Mouse (Mus musculus) limb, embryonic 15.5 days (tissue): ENCODE results near the gene Rgs11. TPM values are rescaled to one million over a fixed set of nuclear protein-coding genes. Genes with fewer than 3 reads are reported as not detected.

Experiments
- ATAC-seq: fragments of 200-750 bp; cut with Nextera tagmentation; 2 replicates; pipeline ENCODE4 v1.8.0; 2017; ENCODE audit warnings: low read depth, moderate TSS enrichment; ENCODE audit not compliant: insufficient number of reproducible peaks, low FRiP score, low TSS enrichment
- H3K27ac ChIP-seq: fragments of 300-500 bp; sonication (generic); 2 replicates; pipeline ENCODE4 v1.5.1; 2015; ENCODE audit warnings: moderate library complexity, mild to moderate bottlenecking, inconsistent platforms
- H3K27me3 ChIP-seq: fragments of 300-500 bp; sonication (generic); 2 replicates; pipeline ENCODE4 v1.6.1; 2015; ENCODE audit warnings: inconsistent platforms
- H3K36me3 ChIP-seq: fragments of 300-500 bp; sonication (generic); 2 replicates; pipeline ENCODE4 v1.6.1; 2015; ENCODE audit warnings: inconsistent platforms
- H3K4me1 ChIP-seq: fragments of 300-500 bp; sonication (generic); 2 replicates; pipeline ENCODE4 v1.6.1; 2015; ENCODE audit warnings: inconsistent platforms
- H3K4me2 ChIP-seq: fragments of 300-500 bp; sonication (generic); 2 replicates; pipeline ENCODE4 v1.6.1; 2015; ENCODE audit warnings: mild to moderate bottlenecking, inconsistent platforms
- H3K4me3 ChIP-seq: fragments of 300-500 bp; sonication (generic); 2 replicates; pipeline ENCODE4 v1.5.1; 2015; ENCODE audit warnings: mild to moderate bottlenecking, inconsistent platforms
- H3K9ac ChIP-seq: fragments of 300-500 bp; sonication (generic); 2 replicates; pipeline ENCODE4 v1.6.1; 2015; ENCODE audit warnings: inconsistent platforms
- H3K9me3 ChIP-seq: fragments of 300-500 bp; sonication (generic); 2 replicates; pipeline ENCODE4 v1.6.1; 2016; ENCODE audit warnings: inconsistent platforms
- WGBS: fragments of 180-500 bp; shearing (Covaris S2); methylation state at CpG from one replicate; pipeline ENCODE4 v1.1.7; 2015; 5-methylcytosine and 5-hydroxymethylcytosine counted together
- polyA plus RNA-seq: library from polyadenylated mRNA; unstranded; fragments of >200 nt; fragmentation: Nextera tagmentation; extraction: Ambion mirVana; gene quantifications from 2 replicates; pipeline ENCODE4 v1.2.1, GENCODE M21; 2015

Gene Rgs11
- polyA plus RNA-seq, 1 experiment from 2014 or later, result 9.6 TPM

DNA sequence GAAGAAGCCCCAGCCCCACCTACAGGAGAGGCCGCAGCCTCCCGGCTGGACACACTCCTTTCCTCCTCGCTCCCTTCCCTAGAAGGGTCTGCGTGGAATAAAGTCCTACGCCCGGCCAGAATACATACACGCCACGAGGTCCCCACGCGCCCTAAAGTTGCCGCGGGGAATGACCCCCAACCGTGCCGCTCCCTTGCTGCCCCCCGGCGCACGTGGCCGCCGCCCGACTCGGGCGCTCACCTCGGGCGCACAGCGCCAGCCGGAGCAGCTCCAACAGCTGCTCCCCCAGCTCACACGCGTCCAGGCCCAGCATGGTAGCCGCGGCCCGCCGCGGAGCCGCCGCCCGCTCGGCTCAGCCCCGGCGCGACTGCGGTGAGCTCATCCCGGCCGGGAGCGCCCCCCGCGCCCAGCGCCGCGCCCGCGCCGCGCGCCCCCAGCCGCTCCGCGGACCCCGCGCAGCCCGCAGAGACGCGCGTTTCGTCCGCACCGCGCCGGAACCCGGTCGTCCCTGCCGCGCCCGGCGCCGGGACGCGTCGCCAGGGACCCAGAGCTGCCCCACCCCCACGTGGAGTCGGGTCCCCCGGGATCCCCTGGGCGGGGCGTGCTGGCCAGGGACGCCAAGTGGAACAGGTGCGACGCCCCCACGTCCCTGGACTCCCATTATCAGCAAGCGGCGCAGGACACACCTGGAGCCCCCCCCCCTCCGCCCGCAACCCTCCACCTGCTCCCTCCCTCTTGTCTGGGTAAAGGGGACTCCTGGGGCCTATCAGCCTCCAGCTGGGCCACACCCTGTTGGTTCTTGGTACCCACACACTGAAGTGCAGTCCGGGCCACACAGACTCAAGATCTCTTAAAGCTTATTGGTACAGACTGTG, 1.7 kb upstream of the Rgs11 start:
- ATAC-seq, result no peak
- Histone ChIP-seq H3K9ac (peak overlapping the region; percentile 44; the same call in 1 of the 2 replicates), H3K4me3 (peak overlapping the region; percentile 55), H3K27ac (no peak overlapping the region), H3K9me3 (no peaks in the 10 kb centered on the region), H3K27me3 (peaks cover 70% of the 10 kb centered on the region), H3K4me2 (peak overlapping the region; percentile 99), H3K36me3 (peaks cover 21% of the 10 kb centered on the region), H3K4me1 (peaks cover 34% of the 10 kb centered on the region)
- WGBS, result under 1% methylated on average over 91 of the region's 92 CpGs

- Histone ChIP-seq H3K9ac (no peak overlapping the region), H3K36me3 (peaks cover 11% of the 10 kb centered on the region; the same call in 1 of the 2 replicates), H3K27me3 (peaks cover 75% of the 10 kb centered on the region), H3K4me1 (peaks cover 34% of the 10 kb centered on the region), H3K9me3 (no peaks in the 10 kb centered on the region), H3K4me3 (no peak overlapping the region), H3K4me2 (0 out of 2 replicates have a peak overlapping the region, but pooled peaks have one; percentile 99), H3K27ac (no peak overlapping the region)
- ATAC-seq, result no peak
Observed at GRCm38 (mm10) chr17:26201998-26202397, 753 bp upstream of the Rgs11 start.

DNA sequence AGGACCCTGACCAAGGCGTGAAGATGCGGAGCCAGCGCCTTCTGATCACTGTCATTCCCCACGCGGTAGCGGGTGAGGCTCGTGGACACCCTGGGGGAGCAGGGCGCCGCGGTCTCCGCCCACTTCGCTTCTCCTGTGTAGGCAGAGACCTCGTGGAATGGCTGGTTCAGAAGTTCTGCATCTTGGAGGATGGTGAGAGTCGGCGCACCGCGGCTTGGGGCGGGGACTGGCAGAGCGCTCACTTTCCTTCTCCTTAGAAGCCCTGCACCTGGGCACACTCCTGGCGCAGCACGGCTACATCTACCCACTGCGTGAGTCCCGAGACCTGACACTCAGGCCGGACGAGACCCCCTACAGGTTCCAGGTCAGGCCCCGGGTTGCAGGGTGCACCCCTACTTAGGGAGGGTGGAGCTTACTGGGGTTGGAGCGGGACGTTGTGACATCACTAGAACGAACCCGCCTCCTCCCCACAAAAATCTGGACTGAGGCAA, 615 bp downstream of the Rgs11 start:
- Histone ChIP-seq H3K9me3 (no peaks in the 10 kb centered on the region), H3K27me3 (peaks cover 75% of the 10 kb centered on the region), H3K4me2 (peak overlapping the region; percentile 99), H3K9ac (peak overlapping the region; percentile 35; the same call in 1 of the 2 replicates), H3K27ac (no peak overlapping the region), H3K36me3 (no peaks in the 10 kb centered on the region), H3K4me3 (peak overlapping the region; percentile 52), H3K4me1 (peaks cover 34% of the 10 kb centered on the region)
- 1% methylated on average over 30 of the region's 30 CpGs for WGBS
- ATAC-seq, result 0 out of 2 replicates have a peak, but pooled peaks have one; percentile 23

- Histone ChIP-seq H3K4me3 (no peak overlapping the region), H3K4me1 (peaks cover 34% of the 10 kb centered on the region), H3K27me3 (peaks cover 61% of the 10 kb centered on the region), H3K9me3 (no peaks in the 10 kb centered on the region), H3K9ac (no peak overlapping the region), H3K27ac (no peak overlapping the region), H3K36me3 (no peaks in the 10 kb centered on the region), H3K4me2 (no peak overlapping the region)
- no peak for ATAC-seq
- WGBS, result 29% methylated on average over 11 of the region's 11 CpGs
Observed at GRCm38 (mm10) chr17:26204766-26205165, 2.0 kb downstream of the Rgs11 start.

DNA sequence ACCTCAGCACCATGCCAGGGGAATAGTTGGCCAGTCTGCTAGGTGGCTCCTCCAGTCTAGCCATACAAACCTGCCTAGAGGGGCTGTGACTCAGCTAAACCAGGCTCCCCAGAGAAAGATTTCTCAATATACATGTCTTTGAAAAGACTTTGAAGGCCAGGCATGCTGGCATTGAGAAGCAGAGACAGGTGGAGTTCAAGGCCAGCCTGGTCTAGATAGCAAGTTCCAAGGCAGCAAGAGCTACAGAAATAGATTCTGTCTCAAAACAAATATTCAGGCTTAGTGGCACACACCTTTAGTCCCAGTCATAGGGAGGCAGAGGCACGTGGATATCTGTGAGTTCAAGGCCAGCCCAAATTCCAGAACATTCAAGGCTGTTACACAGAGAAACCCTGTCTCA, 3.6 kb downstream of the Rgs11 start:
- H3K27ac ChIP-seq, result no peak overlapping the region
- H3K4me3 ChIP-seq, result no peak overlapping the region
- WGBS, result 52% methylated on average over 1 of the region's 1 CpGs
- no peaks in the 10 kb centered on the region for H3K36me3 ChIP-seq
- no peak for ATAC-seq
- H3K4me2 ChIP-seq, result no peak overlapping the region
- H3K27me3 ChIP-seq, result peaks cover 45% of the 10 kb centered on the region
- peaks cover 22% of the 10 kb centered on the region for H3K4me1 ChIP-seq
- H3K9me3 ChIP-seq, result no peaks in the 10 kb centered on the region
- no peak overlapping the region for H3K9ac ChIP-seq

DNA sequence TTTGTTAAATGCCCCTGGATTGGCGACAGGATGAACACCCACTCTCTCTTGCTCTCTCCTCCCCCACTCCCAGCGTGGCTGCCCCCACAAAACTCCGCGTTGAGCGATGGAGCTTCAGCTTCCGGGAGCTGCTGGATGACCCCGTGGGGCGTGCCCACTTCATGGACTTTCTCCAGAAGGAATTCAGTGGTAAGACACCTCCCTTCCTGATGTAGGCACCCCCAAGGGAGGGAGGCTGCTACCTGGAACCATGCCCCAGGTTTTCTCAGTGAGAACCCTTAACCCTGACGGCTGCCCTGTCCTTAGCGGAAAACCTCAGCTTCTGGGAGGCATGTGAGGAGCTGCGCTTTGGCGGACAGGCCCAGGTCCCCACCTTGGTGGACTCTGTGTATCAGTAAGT, 4.9 kb downstream of the Rgs11 start, which contains the start of gene Arhgdig:
Arhgdig (minus strand) TSS at position 101 of the 400 bp plus-strand sequence.
- no peak within 1 kb of the TSS for H3K4me2 ChIP-seq
- WGBS, result 87% methylated on average over 12 of the region's 12 CpGs

GRCm38 (mm10) chr17:26212241-26212640, 9.5 kb downstream of the Rgs11 start:
- no peak overlapping the region for H3K4me3 ChIP-seq
- 80% methylated on average over 7 of the region's 7 CpGs for WGBS
- peaks cover 31% of the 10 kb centered on the region for H3K36me3 ChIP-seq
- no peaks in the 10 kb centered on the region for H3K4me1 ChIP-seq
- H3K27ac ChIP-seq, result no peak overlapping the region
- H3K9ac ChIP-seq, result no peak overlapping the region
- no peaks in the 10 kb centered on the region for H3K27me3 ChIP-seq
- H3K9me3 ChIP-seq, result no peaks in the 10 kb centered on the region
- H3K4me2 ChIP-seq, result no peak overlapping the region
- ATAC-seq, result no peak

More for the DNA sequence above, 4.9 kb downstream of the Rgs11 start, which contains the start of gene Arhgdig:
- no peak for ATAC-seq
- H3K9ac ChIP-seq, result no peak within 1 kb of the TSS
- H3K4me1 ChIP-seq, result peaks cover 13% of the 10 kb centered on the region
- H3K36me3 ChIP-seq, result peaks cover 2% of the 10 kb centered on the region; the same call in 1 of the 2 replicates
- peaks cover 32% of the 10 kb centered on the region for H3K27me3 ChIP-seq
- no peak within 1 kb of the TSS for H3K27ac ChIP-seq
- no peak within 1 kb of the TSS for H3K4me3 ChIP-seq
- H3K9me3 ChIP-seq, result no peaks in the 10 kb centered on the region

DNA sequence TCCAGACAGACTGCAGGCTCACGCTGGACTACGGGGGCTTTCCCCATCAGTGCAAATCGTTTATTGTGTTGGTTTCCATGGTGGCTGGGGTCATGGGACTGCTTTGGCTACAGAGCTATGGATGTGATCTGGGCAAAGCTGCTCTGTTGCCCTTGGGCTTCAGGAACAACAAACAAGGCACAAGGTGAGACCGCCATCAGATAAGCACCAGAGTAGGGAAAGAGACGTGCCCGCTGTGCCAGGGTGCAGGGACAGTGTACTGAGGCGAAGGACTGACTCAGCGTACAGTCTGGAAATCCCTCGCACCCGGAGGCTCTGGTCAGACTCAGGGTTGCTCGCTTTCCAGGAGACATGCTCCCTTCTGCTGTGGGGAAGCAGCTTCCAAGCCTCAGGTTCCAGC, 9.9 kb downstream of the Rgs11 start:
- Histone ChIP-seq H3K9ac (no peak overlapping the region), H3K27me3 (no peaks in the 10 kb centered on the region), H3K4me2 (no peak overlapping the region), H3K36me3 (peaks cover 35% of the 10 kb centered on the region), H3K4me1 (no peaks in the 10 kb centered on the region), H3K4me3 (no peak overlapping the region), H3K27ac (no peak overlapping the region), H3K9me3 (no peaks in the 10 kb centered on the region)
- ATAC-seq, result no peak
- WGBS, result 83% methylated on average over 11 of the region's 11 CpGs

- 69% methylated on average over 2 of the region's 2 CpGs for WGBS
- no peaks in the 10 kb centered on the region for H3K4me1 ChIP-seq
- ATAC-seq, result no peak
- H3K4me3 ChIP-seq, result no peak overlapping the region
- no peak overlapping the region for H3K4me2 ChIP-seq
- H3K27me3 ChIP-seq, result no peaks in the 10 kb centered on the region
- H3K36me3 ChIP-seq, result peaks cover 23% of the 10 kb centered on the region
- no peaks in the 10 kb centered on the region for H3K9me3 ChIP-seq
- H3K27ac ChIP-seq, result no peak overlapping the region
- no peak overlapping the region for H3K9ac ChIP-seq
Observed at GRCm38 (mm10) chr17:26221508-26221907, 18.8 kb downstream of the Rgs11 start.

GRCm38 (mm10) chr17:26225150-26225549, 22.4 kb downstream of the Rgs11 start:
- Histone ChIP-seq H3K36me3 (0 out of 2 replicates have a peak, but pooled peaks cover 3% of the 10 kb centered on the region), H3K4me1 (no peaks in the 10 kb centered on the region), H3K9ac (no peak overlapping the region), H3K27ac (no peak overlapping the region), H3K27me3 (no peaks in the 10 kb centered on the region), H3K4me3 (no peak overlapping the region), H3K4me2 (no peak overlapping the region), H3K9me3 (no peaks in the 10 kb centered on the region)
- ATAC-seq, result no peak
- WGBS, result 74% methylated on average over 12 of the region's 12 CpGs

DNA sequence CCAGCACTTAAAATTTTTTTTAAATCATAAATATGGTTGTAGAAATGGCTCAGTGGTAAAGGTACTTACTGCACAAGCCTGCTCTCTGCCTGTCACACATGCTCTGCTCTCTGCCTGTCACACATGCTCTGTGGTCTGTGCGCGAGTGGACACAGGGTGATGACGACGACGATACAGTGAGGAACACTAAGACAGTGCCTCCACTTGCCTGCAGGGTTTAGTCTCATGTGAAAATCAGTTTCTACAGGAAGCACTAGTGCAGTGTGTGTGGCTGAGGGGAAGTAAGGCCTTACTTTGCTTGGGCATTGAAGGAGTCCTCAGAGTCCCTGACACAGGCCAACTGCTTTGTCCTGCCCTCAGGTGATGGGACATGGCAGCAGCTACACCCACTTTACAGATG, 27.0 kb downstream of the Rgs11 start:
- Histone ChIP-seq H3K4me3 (no peak overlapping the region), H3K27me3 (no peaks in the 10 kb centered on the region), H3K9ac (no peak overlapping the region), H3K36me3 (peaks cover 3% of the 10 kb centered on the region; the same call in 1 of the 2 replicates), H3K4me1 (no peaks in the 10 kb centered on the region), H3K4me2 (no peak overlapping the region), H3K9me3 (no peaks in the 10 kb centered on the region), H3K27ac (no peak overlapping the region)
- no peak for ATAC-seq
- WGBS, result 95% methylated on average over 5 of the region's 5 CpGs

DNA sequence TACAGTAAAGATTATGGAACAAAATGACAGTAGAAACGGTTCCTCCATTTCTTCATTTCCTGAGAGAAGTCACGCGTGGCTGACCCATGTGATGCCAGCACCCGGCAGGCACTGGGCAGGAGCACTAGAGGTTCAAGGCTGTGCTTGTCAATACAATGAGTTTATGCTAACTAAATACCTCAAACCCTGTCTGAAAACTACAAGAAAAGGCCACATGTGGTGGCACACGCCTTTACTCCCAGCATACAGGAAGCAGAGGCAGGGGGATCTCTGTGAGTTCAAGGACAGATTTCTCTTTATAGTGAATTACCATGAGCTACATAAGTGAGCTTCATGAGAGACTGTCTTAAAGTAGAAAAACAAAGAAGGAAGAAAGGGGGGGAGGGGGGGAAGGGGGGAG, 28.4 kb downstream of the Rgs11 start:
- Histone ChIP-seq H3K9ac (no peak overlapping the region), H3K4me2 (no peak overlapping the region), H3K4me3 (no peak overlapping the region), H3K27ac (no peak overlapping the region), H3K9me3 (no peaks in the 10 kb centered on the region), H3K27me3 (no peaks in the 10 kb centered on the region), H3K4me1 (peaks cover 9% of the 10 kb centered on the region; the same call in 1 of the 2 replicates), H3K36me3 (peaks cover 3% of the 10 kb centered on the region; the same call in 1 of the 2 replicates)
- ATAC-seq, result no peak
- 86% methylated on average over 5 of the region's 5 CpGs for WGBS
